Mouse (Mus musculus) midbrain, embryonic 14.5 days (tissue): ENCODE measurements at regions not wholly inside any gene's neighbourhood (a gene's known extent, or its start where the extent isn't known, plus 50 kb on each side); places are given as distances from the start of the nearest gene placed in this dataset.

Experiments
- ATAC-seq: fragments of 200-750 bp; cut with Nextera tagmentation; 2 replicates; pipeline ENCODE4 v1.8.0; 2017; ENCODE audit warnings: moderate number of reproducible peaks, moderate library complexity; ENCODE audit not compliant: low FRiP score, low TSS enrichment
- DNase-seq: peaks from one replicate; pipeline ENCODE4 v3.0.0-alpha.2; 2015
- H3K27ac ChIP-seq: fragments of 300-500 bp; sonication (generic); replicated peaks from 2 replicates; pipeline ENCODE4 v1.5.1; 2014; ENCODE audit warnings: mild to moderate bottlenecking, low read depth, low read length, moderate library complexity
- H3K27me3 ChIP-seq: fragments of 300-500 bp; sonication (generic); 2 replicates; pipeline ENCODE4 v1.6.1; 2014; ENCODE audit warnings: low read length, control low read depth, mixed read lengths; ENCODE audit not compliant: control insufficient read depth, insufficient read depth
- H3K36me3 ChIP-seq: fragments of 300-500 bp; sonication (generic); 2 replicates; pipeline ENCODE4 v1.6.1; 2014; ENCODE audit warnings: low read length, control low read depth; ENCODE audit not compliant: control insufficient read depth, insufficient read depth
- H3K4me1 ChIP-seq: fragments of 300-500 bp; sonication (generic); 2 replicates; pipeline ENCODE4 v1.6.1; 2014; ENCODE audit warnings: mild to moderate bottlenecking, antibody characterized with exemption, low read length, control low read depth; ENCODE audit not compliant: control insufficient read depth, insufficient read depth
- H3K4me2 ChIP-seq: fragments of 300-500 bp; sonication (generic); 2 replicates; pipeline ENCODE4 v1.6.1; 2014; ENCODE audit warnings: mild to moderate bottlenecking, low read length, moderate library complexity
- H3K4me3 ChIP-seq: fragments of 300-500 bp; sonication (generic); replicated peaks from 2 replicates; pipeline ENCODE4 v1.5.1; 2014; ENCODE audit warnings: low read depth, low read length
- H3K9ac ChIP-seq: fragments of 300-500 bp; sonication (generic); replicated peaks from 2 replicates; pipeline ENCODE4 v1.6.1; 2014; ENCODE audit warnings: mild to moderate bottlenecking, low read length, moderate library complexity
- H3K9me3 ChIP-seq: fragments of 300-500 bp; sonication (generic); 2 replicates; pipeline ENCODE4 v1.6.1; 2016; ENCODE audit warnings: low read length, control low read depth, mixed read lengths; ENCODE audit not compliant: control insufficient read depth
- WGBS: fragments of 180-500 bp; shearing (Covaris S2); extraction: QIAGEN DNeasy Blood & Tissue Kit; methylation state at CpG from one replicate; pipeline ENCODE4 v1.1.7; 2014; 5-methylcytosine and 5-hydroxymethylcytosine counted together

GRCm38 (mm10) chr10:84020023-84020620, 297.5 kb downstream of the 1500009L16Rik start:
- H3K9ac ChIP-seq: no peak overlapping the region
- WGBS: 52% methylated on average over 10 of the region's 10 CpGs
- no peak overlapping the region for H3K27ac ChIP-seq
- peaks cover 4% of the 10 kb centered on the region; the same call in 1 of the 2 replicates for H3K4me1 ChIP-seq
- ATAC-seq (no peak), DNase-seq (peak; percentile 38)
- no peaks in the 10 kb centered on the region for H3K36me3 ChIP-seq
- H3K4me2 ChIP-seq: no peak overlapping the region
- H3K9me3 ChIP-seq: no peaks in the 10 kb centered on the region
- H3K27me3 ChIP-seq: no peaks in the 10 kb centered on the region
- H3K4me3 ChIP-seq: no peak overlapping the region

DNA sequence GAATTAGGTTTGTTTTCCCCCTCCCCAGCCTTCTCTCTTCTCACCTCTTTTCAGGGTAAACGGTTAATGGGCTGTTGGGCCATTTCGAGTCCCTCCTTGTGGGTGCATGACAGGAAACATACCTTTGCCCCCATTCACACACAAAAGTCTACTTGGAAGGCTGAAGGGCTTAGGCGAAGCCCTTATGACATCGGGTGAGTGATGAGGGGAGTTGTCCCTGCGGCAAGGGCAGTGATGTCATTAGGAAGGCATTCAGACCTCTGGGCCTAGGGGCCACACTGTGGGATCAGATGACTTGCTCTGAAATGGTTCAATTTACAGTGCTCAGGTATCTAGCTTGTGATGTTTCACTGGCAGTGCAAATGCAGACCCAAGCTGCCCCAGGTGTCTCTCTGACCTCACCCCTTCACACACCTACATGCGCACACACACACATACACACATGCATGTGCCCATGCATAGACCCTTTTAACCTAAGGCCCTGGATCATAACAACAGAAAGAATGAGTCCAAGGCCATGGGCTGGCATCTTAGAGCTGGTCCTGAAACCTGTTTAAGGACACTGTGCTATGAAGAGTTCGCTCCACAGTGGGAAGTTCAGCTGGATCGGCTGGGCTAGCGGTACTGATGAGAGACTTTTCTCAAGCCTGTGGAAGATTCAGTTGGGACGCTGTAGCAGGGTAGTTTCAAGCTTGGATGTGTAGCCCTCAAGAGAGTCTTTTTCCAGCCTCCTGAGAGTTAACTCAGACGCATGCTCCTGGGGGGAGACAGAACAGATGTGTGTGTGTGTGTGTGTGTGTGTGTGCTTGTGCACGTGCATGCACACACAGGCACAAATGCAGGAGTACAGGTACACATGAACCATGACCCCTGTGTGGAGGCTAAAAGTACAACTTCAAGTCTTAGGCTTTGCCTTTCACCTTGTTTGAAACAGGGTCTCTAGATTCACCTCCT, 298.8 kb downstream of the 1500009L16Rik start:
- Histone ChIP-seq H3K36me3 (no peaks in the 10 kb centered on the region), H3K4me3 (no peak overlapping the region), H3K27me3 (no peaks in the 10 kb centered on the region), H3K4me2 (no peak overlapping the region), H3K9me3 (no peaks in the 10 kb centered on the region), H3K4me1 (peaks cover 5% of the 10 kb centered on the region; the same call in 1 of the 2 replicates), H3K9ac (no peak overlapping the region), H3K27ac (no peak overlapping the region)
- no peak for ATAC-seq
- 90% methylated on average over 12 of the region's 12 CpGs for WGBS
- DNase-seq: no peak

- no peak for ATAC-seq
- no peaks in the 10 kb centered on the region for H3K36me3 ChIP-seq
- no peak overlapping the region for H3K9ac ChIP-seq
- no peaks in the 10 kb centered on the region for H3K27me3 ChIP-seq
- no peak overlapping the region for H3K4me3 ChIP-seq
- no peaks in the 10 kb centered on the region for H3K9me3 ChIP-seq
- 82% methylated on average over 4 of the region's 4 CpGs for WGBS
- no peak overlapping the region for H3K4me2 ChIP-seq
- H3K27ac ChIP-seq: no peak overlapping the region
- peak; percentile 28 for DNase-seq
- H3K4me1 ChIP-seq: peaks cover 5% of the 10 kb centered on the region; the same call in 1 of the 2 replicates
Measured at GRCm38 (mm10) chr10:84024294-84024693, 301.6 kb downstream of the 1500009L16Rik start.

- Histone ChIP-seq H3K4me1 (peaks cover 5% of the 10 kb centered on the region; the same call in 1 of the 2 replicates), H3K36me3 (no peaks in the 10 kb centered on the region), H3K4me2 (no peak overlapping the region), H3K27ac (no peak overlapping the region), H3K4me3 (no peak overlapping the region), H3K9me3 (no peaks in the 10 kb centered on the region), H3K27me3 (no peaks in the 10 kb centered on the region), H3K9ac (no peak overlapping the region)
- DNase-seq: peak; percentile 29
- WGBS: 40% methylated on average over 8 of the region's 8 CpGs
- ATAC-seq: no peak
Measured at GRCm38 (mm10) chr10:84024901-84025300, 302.2 kb downstream of the 1500009L16Rik start.

GRCm38 (mm10) chr10:84026798-84027197, 304.1 kb downstream of the 1500009L16Rik start:
- DNase-seq (no peak), ATAC-seq (no peak)
- H3K36me3 ChIP-seq: no peaks in the 10 kb centered on the region
- H3K27ac ChIP-seq: no peak overlapping the region
- H3K4me3 ChIP-seq: no peak overlapping the region
- no peaks in the 10 kb centered on the region for H3K9me3 ChIP-seq
- H3K9ac ChIP-seq: no peak overlapping the region
- no peak overlapping the region for H3K4me2 ChIP-seq
- 56% methylated on average over 4 of the region's 4 CpGs for WGBS
- peaks cover 5% of the 10 kb centered on the region; the same call in 1 of the 2 replicates for H3K4me1 ChIP-seq
- no peaks in the 10 kb centered on the region for H3K27me3 ChIP-seq

DNA sequence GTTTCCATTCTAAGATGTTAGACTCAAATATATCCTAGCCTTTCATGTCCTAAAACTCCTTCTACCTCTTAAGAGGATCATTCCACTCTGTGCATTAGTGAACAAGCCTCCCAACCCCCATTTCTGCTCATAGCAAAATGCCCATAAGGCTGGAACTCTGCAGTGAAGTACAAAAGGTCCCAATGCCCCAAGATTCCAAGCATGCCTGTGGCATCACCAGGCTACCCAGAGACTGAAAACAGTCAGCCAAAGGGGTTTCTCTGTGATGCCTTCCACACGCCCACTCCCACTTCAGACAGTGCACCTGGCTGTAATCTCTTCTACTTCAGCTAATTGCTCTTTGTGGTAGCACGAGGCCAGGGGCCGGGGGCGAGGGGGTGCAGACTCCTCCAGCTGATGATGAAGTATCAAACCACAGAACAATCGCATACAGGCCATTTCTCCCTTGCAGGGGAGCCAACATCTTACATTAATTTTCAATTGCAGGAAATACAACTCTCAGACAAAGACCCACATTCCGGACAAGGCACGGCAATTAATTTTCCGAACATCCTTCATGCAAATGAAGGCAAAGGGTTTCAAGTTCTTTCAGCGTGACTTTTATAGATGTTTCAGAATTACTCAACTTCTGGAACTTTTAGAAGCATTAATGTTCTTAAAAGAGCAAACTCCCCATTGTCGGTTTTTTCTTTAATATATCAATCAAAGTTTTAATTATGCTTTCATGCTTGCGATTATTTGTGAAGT, 313.6 kb downstream of the 1500009L16Rik start:
- no peak for ATAC-seq
- Histone ChIP-seq H3K27ac (no peak overlapping the region), H3K9me3 (no peaks in the 10 kb centered on the region), H3K9ac (no peak overlapping the region), H3K4me1 (no peaks in the 10 kb centered on the region), H3K4me2 (no peak overlapping the region), H3K27me3 (no peaks in the 10 kb centered on the region), H3K4me3 (no peak overlapping the region), H3K36me3 (no peaks in the 10 kb centered on the region)
- DNase-seq: no peak
- 67% methylated on average over 11 of the region's 11 CpGs for WGBS

DNA sequence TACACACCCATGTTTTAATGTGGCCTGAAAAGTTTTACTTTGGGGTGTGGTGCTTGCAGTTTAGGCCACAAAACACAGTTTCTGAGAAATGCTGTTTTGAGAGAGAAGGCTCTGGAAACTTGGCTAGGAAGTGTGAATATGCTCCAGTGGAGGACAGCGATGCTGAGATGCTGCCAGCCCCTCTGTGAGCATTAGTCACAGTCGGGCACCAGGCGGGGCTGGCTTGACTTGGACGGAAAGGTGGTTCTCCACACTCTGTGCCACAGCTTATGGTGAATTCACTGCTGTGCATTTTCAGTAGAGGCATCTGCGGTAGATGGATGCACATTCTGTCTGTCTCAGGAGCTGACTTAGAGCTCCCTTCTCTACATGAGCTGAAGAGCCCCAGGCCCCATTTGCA, 326.0 kb downstream of the 1500009L16Rik start:
- WGBS: 84% methylated on average over 5 of the region's 5 CpGs
- no peak for DNase-seq

GRCm38 (mm10) chr10:84052696-84053095, 330.0 kb downstream of the 1500009L16Rik start:
- H3K9me3 ChIP-seq: no peaks in the 10 kb centered on the region
- ATAC-seq: no peak
- WGBS: 89% methylated on average over 8 of the region's 8 CpGs
- no peaks in the 10 kb centered on the region for H3K27me3 ChIP-seq
- H3K4me2 ChIP-seq: no peak overlapping the region
- no peak overlapping the region for H3K27ac ChIP-seq
- H3K9ac ChIP-seq: no peak overlapping the region
- no peak for DNase-seq
- H3K4me1 ChIP-seq: no peaks in the 10 kb centered on the region
- H3K36me3 ChIP-seq: no peaks in the 10 kb centered on the region
- H3K4me3 ChIP-seq: no peak overlapping the region

More for the DNA sequence above, 326.0 kb downstream of the 1500009L16Rik start:
- H3K4me2 ChIP-seq: no peak overlapping the region
- H3K4me3 ChIP-seq: no peak overlapping the region
- no peaks in the 10 kb centered on the region for H3K9me3 ChIP-seq
- ATAC-seq: no peak
- no peaks in the 10 kb centered on the region for H3K36me3 ChIP-seq
- no peaks in the 10 kb centered on the region for H3K27me3 ChIP-seq
- H3K27ac ChIP-seq: no peak overlapping the region
- H3K9ac ChIP-seq: no peak overlapping the region
- no peaks in the 10 kb centered on the region for H3K4me1 ChIP-seq
